Mouse (Mus musculus) brown adipose tissue, adult 24 weeks (tissue): ENCODE results near the gene Gmpr2. TPM values are rescaled to one million over a fixed set of nuclear protein-coding genes. Genes with fewer than 3 reads are reported as not detected.

Source experiments
- H3K27ac ChIP-seq: fragments of 200-500 bp; replicated peaks from 2 replicates; pipeline ENCODE4 v1.5.1; 2012; ENCODE audit warnings: low read depth, mild to moderate bottlenecking, low read length
- H3K4me1 ChIP-seq: fragments of 200-500 bp; 2 replicates; pipeline ENCODE4 v1.6.1; 2012; ENCODE audit warnings: low read length, mixed read lengths; ENCODE audit not compliant: control insufficient read depth, insufficient read depth, insufficient read length
- H3K4me3 ChIP-seq: fragments of 200-500 bp; 2 replicates; pipeline ENCODE4 v1.5.1; 2012; ENCODE audit warnings: low read depth, mild to moderate bottlenecking, low read length, moderate library complexity; ENCODE audit not compliant: insufficient read depth
- polyA plus RNA-seq: library from polyadenylated mRNA; stranded (reverse); fragments of >200 nt; gene quantifications from 2 replicates; pipeline ENCODE4 v1.2.4, GENCODE M21; 2012; ENCODE audit not compliant: missing spikeins, insufficient read depth, insufficient read length

Gene Gmpr2
- polyA plus RNA-seq, 1 experiment: 19.8 TPM

DNA sequence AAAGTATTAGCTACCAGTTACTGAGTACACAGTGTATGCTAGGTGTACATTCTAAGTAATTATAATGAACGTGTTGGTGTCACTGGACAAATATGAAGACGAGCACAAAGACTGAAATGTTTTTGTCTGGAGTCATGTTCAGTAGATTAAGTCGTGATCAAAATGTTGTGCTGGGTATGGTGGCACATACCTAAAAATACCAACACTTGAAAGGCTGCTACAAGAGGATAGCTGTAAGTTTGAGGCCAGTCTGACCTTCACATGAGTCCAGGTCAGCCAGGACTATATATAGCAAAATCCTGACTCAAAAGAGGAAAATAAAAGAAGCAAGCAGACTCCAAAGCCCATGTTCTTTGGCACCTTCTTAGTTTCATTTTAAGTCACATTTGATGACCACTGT, 14.8 kb upstream of the Gmpr2 start:
- H3K4me1 ChIP-seq: peaks cover 3% of the 10 kb centered on the region; the same call in 1 of the 2 replicates
- H3K27ac ChIP-seq: no peak overlapping the region
- H3K4me3 ChIP-seq: no peak overlapping the region

DNA sequence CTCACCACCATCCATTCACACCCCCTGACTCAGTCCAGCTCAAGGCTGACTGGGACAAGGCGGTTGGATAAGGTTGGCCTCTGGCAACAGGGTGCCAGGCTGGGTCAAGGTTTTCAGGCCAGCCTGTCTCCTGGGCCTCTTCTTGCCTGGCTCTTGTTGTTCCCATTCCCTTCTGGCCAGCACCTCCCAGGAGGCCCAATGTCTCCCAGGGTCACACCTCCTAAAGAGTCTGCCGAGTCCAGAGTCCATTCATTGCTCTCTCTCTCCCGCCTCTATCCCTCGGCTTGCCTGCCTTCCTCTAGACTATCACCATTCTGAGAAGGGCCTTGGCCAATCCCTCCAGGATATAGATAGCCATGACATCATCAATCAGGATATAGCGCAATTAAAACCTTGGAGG, 13.7 kb upstream of the Gmpr2 start:
- no peak overlapping the region for H3K27ac ChIP-seq
- no peak overlapping the region for H3K4me3 ChIP-seq

GRCm38 (mm10) chr14:55659960-55660573, 11.7 kb upstream of the Gmpr2 start, which contains the start of gene Mdp1:
Gene Mdp1, minus strand, starts transcription at chr14:55660508.
- Histone ChIP-seq H3K4me1 (peaks cover 3% of the 10 kb centered on the region; the same call in 1 of the 2 replicates), H3K4me3 (peak within 1 kb of the TSS; percentile 94), H3K27ac (peak within 1 kb of the TSS; percentile 37)

More for the DNA sequence above, 13.7 kb upstream of the Gmpr2 start:
- H3K4me1 ChIP-seq: peaks cover 3% of the 10 kb centered on the region; the same call in 1 of the 2 replicates

- H3K27ac ChIP-seq: no peak overlapping the region
- H3K4me1 ChIP-seq: peaks cover 3% of the 10 kb centered on the region; the same call in 1 of the 2 replicates
- H3K4me3 ChIP-seq: 0 out of 2 replicates have a peak overlapping the region, but pooled peaks have one; percentile 94
Observed at GRCm38 (mm10) chr14:55660636-55661035, 11.1 kb upstream of the Gmpr2 start.

DNA sequence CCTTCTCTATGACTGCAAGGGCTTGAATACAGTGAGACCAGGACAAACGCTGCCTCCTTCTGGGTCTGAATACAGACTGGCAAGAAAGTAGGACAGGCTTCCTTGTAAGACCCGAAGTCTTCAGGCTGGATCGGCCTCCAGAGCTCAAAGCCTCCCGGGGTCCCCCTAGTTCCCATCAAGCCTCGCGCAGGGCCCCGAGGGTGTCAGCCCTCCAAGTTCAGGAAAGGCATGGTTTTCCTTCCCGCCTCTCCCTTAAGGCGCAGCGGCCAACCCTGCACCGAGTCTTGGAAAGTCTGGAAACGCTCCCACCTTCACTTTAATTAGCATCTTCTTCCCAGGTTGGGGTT, 282 bp upstream of the Gmpr2 start:
- peak overlapping the region; percentile 99; the same call in 1 of the 2 replicates for H3K27ac ChIP-seq
- H3K4me1 ChIP-seq: peaks cover 4% of the 10 kb centered on the region; the same call in 1 of the 2 replicates
- peak overlapping the region; percentile 92 for H3K4me3 ChIP-seq

- H3K4me3 ChIP-seq: peak overlapping the region; percentile 69
- H3K27ac ChIP-seq: 0 out of 2 replicates have a peak overlapping the region, but pooled peaks have one; percentile 44
- peaks cover 4% of the 10 kb centered on the region; the same call in 1 of the 2 replicates for H3K4me1 ChIP-seq
Observed at GRCm38 (mm10) chr14:55672741-55673060, 960 bp downstream of the Gmpr2 start.

- no peak overlapping the region for H3K4me3 ChIP-seq
- H3K27ac ChIP-seq: no peak overlapping the region
- H3K4me1 ChIP-seq: 0 out of 2 replicates have a peak, but pooled peaks cover 2% of the 10 kb centered on the region
Observed at GRCm38 (mm10) chr14:55677615-55678014, 5.9 kb downstream of the Gmpr2 start.

DNA sequence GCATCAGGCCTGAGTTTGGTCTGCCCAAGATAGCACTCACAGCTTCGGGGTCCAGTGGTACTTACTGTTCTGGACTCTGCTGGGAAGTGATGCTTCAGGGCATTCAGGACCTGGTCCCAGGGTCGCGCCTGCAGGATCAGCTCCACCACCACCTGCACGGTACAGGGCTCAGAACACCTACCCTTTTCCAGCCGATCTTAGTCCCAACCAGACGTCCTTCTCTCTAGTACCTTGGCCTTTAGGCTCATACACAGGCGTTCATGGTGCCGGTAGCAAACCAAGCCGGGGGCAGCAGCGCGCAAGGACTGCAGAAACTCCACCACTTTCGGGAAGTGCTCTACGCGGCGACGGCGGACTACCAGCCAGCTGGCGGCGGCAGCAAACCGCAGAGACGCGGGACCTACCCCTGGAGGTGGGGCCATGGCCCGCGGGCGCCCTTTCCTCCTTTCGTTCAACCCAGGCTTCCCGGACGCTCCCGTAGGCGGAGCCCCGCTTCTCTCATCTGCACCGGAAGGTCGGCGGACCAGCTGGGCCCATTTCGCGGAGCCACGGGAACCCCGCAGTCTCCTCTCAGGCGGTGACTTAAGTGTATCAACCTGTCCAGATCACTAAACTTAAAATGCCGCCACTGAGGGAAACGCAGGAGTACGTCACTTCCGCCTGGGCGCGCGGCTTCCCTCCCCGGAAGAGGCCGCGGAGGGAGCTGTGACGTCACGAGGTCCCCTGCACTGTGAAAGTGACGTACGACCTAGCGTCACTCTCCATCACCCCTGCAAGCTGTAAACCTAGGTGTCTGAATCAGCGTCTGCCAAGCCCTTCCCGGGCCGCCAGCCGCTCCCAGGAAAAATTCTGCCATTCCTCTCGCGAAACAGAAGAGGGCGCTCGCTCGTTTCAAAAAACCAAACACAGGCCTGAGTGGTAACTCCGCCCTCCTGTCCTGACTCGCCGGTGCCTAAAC, 9.7 kb downstream of the Gmpr2 start, which contains the start of gene Tinf2:
Gene Tinf2 (minus strand): TSS at position 661 of the 958 bp plus-strand sequence.
- Histone ChIP-seq H3K4me1 (no peaks in the 10 kb centered on the region), H3K4me3 (peak within 1 kb of the TSS; percentile 81), H3K27ac (peak within 1 kb of the TSS; percentile 76)

- H3K4me1 ChIP-seq: no peaks in the 10 kb centered on the region
- H3K27ac ChIP-seq: peak overlapping the region; percentile 6
- H3K4me3 ChIP-seq: peak overlapping the region; percentile 81
Observed at GRCm38 (mm10) chr14:55682118-55682493, 10.4 kb downstream of the Gmpr2 start.

- Histone ChIP-seq H3K4me3 (no peak overlapping the region), H3K4me1 (no peaks in the 10 kb centered on the region), H3K27ac (no peak overlapping the region)
Observed at GRCm38 (mm10) chr14:55689433-55689832, 17.7 kb downstream of the Gmpr2 start.

DNA sequence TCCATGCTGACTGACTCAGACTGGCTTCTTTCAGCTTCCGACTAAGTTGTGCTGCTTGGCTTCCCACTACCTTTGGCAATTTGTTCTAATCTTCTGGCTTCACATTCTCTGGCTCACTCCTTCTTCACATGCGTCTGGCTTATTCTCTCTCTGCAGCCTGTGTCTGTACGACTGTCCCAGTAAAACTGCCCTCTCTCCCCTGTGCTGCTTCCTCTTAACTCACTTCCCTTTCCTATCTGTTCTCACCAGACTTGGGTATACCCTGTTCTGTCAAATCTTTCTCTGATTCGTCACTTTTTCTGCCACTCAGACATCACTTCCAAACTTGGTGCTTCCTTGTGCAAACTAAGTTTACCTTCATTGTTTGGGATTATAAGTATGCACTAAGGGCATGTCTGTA, 25.5 kb downstream of the Gmpr2 start:
- Histone ChIP-seq H3K4me3 (peak overlapping the region; percentile 45), H3K4me1 (no peaks in the 10 kb centered on the region), H3K27ac (peak overlapping the region; percentile 60; the same call in 1 of the 2 replicates)

GRCm38 (mm10) chr14:55701131-55701530, 29.4 kb downstream of the Gmpr2 start:
- H3K4me3 ChIP-seq: no peak overlapping the region
- H3K27ac ChIP-seq: no peak overlapping the region
- no peaks in the 10 kb centered on the region for H3K4me1 ChIP-seq

DNA sequence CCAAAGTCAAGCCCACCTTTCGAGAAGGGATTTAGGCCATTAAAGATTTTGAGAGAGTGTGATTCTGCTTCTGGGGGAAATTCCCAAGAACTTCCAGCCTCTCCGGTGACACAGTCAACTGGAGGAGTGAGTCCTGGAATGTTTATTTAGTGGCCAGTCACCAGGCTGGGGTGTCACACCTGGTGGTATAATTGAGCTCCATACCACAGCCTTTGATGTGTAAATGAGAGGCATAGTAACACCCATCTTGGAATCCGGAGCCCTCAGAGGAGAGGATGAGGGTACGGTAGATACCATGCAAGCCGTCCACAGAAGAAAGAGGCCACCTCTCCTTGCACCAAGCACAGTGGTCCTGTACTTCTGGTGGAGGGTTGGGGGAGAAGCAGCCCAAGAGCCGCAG, 31.0 kb downstream of the Gmpr2 start:
- no peaks in the 10 kb centered on the region for H3K4me1 ChIP-seq
- H3K4me3 ChIP-seq: no peak overlapping the region
- no peak overlapping the region for H3K27ac ChIP-seq

DNA sequence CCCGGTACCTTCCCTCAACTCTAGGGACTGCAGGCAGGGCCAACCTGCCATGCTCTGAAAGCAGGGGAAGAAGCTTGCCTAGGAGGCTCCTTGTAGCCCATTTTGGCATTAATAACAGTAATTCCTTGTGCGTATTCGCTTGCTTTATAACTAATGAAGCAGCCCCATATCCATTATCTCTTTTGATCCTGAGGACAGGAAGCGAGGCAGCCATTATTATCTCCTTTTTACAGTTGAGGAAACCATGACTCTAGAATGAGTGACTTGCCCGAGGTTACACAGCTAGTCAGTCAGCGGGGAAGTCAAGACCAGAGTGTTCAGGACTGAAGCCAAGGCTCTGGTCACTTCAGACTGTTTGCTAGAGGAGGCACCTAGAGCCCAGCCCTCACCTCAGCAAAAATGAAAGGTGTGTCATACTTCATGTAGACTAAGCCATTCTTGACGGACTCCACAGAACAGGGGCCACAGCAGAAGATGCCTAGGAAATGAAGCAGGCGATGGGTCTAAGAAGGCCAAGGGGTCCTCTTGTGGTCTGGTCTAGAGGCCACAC, 34.4 kb downstream of the Gmpr2 start:
- no peak overlapping the region for H3K4me3 ChIP-seq
- H3K27ac ChIP-seq: no peak overlapping the region
- H3K4me1 ChIP-seq: no peaks in the 10 kb centered on the region

- no peaks in the 10 kb centered on the region for H3K4me1 ChIP-seq
- no peak overlapping the region for H3K27ac ChIP-seq
- no peak overlapping the region for H3K4me3 ChIP-seq
Observed at GRCm38 (mm10) chr14:55707397-55707796, 35.7 kb downstream of the Gmpr2 start.
